Mouse (Mus musculus): ENCODE results near the gene Btf3l4.

The Btf3l4 gene

DNA sequence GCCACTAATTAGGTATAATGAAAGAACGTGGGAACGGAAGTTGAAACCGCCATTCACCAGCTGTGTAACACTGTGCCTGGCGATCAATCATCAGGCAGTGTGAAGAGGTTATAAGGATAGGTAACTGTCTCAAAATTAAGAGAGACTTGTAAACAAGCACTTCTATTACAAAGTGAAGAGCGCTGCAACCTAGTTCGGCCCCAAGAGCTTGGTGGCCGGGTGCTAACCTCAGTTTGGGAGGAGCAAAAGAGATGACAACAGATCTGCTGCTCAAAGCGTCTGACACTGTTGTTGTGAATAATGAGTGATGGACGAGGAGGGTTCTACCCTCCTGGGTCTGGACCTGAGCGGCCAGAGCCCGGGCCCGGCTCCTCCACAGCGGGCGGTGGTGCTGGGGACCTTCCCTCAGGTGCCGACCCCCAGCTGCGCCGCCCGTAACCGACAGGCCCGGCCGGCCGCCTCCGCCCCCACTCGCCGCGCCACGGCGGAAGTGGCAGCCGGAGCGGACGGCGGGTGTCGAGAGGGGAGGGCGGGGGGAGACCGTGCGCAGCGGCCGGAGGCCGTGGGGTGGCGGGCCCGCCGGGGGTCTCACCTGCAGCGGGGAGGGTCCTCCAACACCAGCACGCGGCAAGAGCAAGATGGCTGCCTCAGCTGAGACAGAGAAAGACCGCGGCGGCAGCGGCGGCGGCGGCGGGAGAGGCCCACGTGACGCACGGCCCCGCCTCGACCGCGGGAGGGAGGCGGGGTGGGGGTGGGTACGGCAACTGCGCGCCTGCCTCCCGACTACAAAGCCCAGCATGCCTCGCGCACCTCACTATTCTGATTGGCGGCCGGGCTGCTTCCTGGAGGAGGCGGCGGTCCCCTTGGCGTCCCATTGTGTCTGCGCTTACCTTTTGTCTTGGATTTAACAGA is at the start of gene Btf3l4:
Gene Btf3l4, minus strand, starts transcription at position 699 of the 912 bp plus-strand sequence.
- peak; percentile 82 to 87 for DNase-seq

DNA sequence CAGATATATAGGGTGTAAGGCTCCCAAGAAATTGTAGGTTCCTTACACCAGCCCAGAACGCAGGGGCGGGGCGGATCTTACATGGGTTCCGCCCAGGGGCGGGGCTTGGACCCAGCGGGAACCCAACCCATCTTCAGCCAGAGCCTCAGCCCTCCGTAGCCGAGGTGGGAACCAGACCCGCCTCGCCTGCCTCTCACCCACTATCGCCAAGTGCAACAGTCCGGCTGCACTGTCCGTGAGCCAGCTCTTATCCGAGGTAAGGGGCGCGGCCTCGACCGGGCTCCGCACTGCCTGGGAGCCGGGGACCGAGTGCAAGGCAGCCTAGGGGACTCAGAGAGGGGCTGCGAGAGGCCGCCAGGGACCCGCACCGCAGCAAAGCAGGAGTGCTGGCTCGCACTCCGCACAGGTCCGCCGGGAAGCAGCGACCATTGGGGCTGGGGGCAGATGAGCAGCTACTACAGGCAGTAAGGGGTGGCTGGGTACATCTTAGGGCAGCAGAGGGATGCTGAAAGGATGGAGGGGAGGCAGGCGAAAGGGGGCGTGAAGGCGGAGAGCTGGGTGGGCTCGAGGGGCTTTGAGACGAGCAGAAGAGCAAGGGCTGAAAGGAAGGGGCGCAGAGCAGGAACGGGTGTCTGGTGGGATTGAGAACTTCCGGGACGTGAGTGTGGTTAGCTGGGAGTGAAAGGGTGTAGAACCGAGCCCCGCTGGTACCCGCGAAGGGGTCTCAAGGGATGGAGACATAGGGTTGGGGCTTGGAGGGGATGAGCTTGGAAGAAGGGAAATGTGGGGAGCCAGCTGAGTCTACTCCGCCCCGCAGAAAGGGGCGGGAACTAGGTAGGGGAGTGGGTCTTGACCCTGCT is 45.8 kb upstream of the Btf3l4 start, which contains the start of gene Rab3b:
Gene Rab3b, plus strand, starts transcription at position 101 of the 860 bp plus-strand sequence.
- peak; percentile 8 to 11 for DNase-seq

DNA sequence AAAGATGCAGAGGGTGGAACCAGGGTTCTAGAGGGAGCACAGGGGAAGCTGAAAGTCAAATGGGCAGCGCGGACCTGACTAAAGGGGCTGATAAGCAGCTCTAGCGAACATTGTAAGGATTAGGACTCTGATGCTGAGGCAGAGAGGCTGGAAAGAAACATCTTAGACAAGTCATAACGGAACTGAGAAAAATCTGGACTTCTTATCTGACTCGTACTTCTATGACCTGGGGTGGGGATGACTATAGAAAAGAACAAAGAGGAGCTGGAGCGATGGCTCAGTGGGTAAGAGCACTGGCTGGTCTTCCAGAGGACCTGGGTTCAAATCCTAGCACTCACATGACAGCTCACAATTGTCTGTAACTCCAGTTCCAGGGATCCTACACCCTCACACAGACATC is 44.5 kb upstream of the Btf3l4 start:
- DNase-seq, result no peak

DNA sequence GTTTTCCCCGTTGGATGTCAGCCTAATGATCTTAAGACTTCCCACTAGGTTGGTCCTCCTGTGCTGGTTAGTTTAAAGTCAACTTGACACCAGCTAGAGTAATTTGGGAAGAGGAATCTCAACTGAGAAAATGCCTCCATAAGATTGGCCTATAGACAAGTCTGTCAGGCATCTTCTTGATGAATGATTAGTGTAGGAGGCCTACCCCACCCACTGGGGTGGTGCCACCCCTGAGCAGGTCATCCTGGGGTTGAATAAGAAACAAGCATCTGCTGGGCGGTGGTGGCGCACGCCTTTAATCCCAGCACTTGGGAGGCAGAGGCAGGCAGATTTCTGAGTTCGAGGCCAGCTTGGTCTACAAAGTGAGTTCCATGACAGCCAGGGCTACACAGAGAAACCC is 40.3 kb upstream of the Btf3l4 start:
- no peak for DNase-seq

GRCm38 (mm10) chr4:108869730-108870374 is 36.4 kb upstream of the Btf3l4 start:
- DNase-seq, result peak in 1 of 2 experiments; percentile 27

GRCm38 (mm10) chr4:108866806-108867205 is 33.4 kb upstream of the Btf3l4 start:
- DNase-seq, result no peak

GRCm38 (mm10) chr4:108848505-108848848 is 15.1 kb upstream of the Btf3l4 start, which contains the start of gene A730015C16Rik:
Gene A730015C16Rik (minus strand): TSS chr4:108848619.
- peak in 1 of 2 experiments; percentile 11 for DNase-seq

GRCm38 (mm10) chr4:108847715-108848504 is 14.5 kb upstream of the Btf3l4 start, which contains the start of gene Kti12:
Gene Kti12 (plus strand): TSS chr4:108847785.
- DNase-seq, result peak; percentile 53 to 71

DNA sequence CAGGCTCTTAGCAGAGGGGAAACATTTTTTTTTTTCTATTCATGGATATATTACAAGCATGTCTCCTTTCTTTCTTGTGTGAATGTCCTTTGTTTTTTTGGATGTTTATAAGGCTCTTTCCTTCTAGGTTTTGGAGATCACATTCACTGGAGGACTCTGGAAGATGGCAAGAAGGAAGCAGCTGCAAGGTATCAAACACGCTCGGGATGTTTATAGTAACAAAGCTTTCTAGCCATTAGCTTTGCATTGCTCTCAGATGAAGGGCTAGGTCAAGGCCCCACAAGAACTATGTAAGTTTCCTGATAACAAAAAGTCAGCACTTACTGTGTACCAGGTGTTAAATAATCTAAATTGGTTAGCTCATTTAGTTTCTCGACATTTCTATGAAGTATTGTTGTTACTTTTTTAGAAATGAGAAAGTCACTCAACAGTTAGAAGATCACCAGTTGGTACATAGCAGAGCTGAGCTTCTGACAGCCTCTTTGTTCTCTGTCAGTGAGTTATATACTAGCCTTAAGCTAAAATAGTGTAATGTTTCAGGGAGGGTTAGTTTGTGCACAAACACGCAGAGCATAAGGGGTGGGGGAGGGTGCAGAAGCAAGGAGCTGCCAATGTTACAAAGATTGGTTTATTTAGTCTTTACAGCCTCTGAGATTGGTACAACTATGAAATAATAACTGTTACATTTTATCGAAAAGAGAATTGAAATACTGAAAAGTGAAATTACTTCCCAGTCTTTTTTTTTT is 12.6 kb upstream of the Btf3l4 start:
- no peak for DNase-seq

DNA sequence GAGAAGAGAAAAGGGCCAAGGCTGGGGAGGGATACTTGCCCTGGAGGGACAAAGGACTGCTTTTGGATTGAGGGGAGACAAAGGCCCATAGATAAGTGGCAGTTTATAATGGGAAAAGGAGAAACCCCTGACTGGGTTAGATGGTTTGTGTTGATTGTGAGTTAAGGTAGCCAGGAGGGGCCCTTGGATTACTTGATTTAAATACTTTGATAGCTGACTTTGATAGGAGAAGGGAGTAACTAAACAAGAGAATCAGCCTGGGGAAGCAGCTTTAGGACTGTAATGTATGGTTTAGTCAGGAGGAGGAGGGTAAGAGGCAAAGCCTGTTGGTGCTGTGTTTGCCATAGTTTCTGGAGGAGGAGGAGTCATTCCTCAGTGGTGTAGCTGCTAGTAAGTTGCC is 9.9 kb upstream of the Btf3l4 start:
- DNase-seq, result no peak

DNA sequence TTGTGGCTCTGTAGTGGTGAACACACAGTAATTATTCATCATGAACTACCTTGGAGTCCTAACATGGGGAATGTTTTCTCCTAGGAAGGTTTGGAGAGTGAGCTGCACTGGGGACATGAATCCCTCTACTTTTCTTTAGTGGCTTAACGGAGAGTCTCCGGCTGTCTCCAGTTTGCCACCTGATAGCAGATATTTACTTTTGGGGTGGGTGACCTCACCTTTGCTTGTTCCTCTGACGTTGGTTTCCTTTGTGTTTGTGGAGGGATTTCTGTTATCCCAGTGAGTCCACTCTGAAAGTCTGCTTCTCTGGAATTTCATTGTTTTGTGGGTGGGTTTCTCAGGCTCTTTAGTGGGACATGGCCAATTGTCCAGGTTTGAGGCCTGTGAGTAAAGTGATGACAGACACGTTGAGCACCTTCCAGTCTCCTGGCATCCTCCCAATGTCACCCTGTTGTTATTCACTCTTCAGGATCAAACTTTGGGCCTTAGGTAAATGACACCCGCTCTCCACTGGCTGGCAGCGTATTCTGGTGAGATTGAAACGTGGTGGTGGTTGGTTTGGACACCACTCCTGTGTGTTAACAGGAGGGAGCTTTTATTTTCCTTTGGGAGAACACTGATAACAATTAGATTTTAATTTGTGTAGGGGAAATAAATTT is 8.6 kb upstream of the Btf3l4 start:
- no peak for DNase-seq

DNA sequence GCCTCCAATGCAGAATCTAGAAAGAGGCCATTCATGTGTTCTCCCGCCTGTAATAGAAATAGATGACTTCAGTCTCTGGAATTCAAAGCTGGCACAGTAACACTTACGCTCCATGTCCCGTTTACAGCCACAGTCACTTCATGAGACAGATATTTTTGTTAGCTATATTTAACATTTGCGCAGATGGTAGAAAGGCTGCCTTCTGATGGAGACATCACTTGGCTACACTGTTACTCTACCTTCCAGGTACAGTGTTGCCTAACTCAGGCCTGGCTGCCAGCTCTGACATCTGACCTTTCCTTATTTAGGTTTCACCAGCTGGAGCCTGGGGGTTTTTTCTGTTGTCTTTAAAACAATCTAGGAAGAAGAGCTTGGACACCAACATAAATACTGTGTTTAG is 4.6 kb upstream of the Btf3l4 start:
- DNase-seq, result no peak

GRCm38 (mm10) chr4:108835496-108835895 is 2.1 kb upstream of the Btf3l4 start:
- DNase-seq, result no peak

DNA sequence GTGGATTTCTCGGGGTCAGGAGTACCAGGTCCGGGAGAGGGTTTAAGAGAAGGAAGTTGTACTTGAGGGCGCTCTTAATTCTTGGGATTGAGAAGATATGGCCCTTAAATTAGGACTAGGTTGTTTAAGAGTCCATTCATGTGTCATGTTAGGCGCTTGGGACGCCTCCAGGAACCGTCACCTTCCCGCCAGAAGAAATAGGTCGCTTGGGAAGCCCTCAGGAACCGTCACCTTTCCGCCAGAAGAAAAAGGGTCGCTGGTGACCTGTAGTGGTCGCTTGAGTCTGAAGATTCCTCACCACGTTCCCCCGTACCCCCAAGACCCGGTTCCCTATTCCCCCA is 1.5 kb upstream of the Btf3l4 start:
- DNase-seq, result peak; percentile 4 to 19

DNA sequence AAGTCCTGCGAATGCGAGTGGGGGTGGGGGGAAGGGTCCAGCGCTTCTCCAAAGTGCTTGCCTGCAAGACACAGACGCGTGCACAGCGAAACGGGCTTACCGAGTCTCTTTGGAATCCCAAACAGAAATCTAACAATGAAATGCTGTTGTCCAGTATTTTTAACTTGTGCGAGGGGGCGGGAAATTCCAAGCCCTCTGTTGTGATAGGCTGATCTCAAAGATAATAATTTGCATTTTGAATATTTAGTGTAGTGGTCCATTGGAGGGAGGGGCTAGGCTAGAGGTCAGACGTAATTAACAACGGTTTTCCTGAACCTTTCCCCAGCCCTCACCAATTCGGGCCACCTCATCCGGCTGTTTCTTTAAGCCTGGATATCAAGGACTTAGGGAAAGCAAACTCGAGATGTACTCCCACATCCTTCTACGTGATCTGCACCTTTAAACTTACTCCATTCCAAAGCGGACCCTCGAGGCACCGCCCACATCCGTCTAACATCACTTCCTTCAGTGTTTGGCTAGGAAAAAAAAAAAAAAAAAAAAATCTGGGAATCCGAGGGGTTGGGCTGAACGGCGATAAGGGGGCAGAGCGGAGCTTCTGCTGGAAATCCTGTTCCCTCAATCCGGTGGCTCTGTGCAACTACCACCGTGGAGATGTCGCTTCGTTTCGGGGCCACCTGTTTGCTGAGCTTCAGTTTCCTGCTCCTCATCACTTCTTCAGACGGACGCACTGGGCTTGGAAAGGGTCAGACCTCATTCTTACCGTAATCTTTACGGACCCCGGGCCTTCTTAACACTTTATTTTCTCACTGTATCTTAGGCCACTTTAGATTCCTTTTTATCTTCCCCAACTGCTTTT is 929 bp upstream of the Btf3l4 start, which contains the start of gene Txndc12:
Gene Txndc12, plus strand, starts transcription at position 487 of the 856 bp plus-strand sequence.
- peak; percentile 64 to 77 for DNase-seq

DNA sequence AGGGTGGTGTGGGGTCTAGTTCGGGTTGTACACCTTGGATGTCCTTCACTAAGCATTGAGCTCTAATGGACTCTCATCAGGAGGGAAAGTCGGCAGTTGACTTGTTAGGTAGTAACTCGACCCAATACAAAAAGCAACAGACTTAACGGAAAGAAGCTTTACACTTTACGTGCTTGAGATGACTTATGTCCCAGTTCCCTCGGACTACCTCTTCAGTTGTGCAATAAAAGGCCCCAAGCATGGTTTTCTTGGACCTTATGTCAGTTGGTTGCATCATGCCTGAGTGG is 357 bp upstream of the Btf3l4 start:
- no peak for DNase-seq

DNA sequence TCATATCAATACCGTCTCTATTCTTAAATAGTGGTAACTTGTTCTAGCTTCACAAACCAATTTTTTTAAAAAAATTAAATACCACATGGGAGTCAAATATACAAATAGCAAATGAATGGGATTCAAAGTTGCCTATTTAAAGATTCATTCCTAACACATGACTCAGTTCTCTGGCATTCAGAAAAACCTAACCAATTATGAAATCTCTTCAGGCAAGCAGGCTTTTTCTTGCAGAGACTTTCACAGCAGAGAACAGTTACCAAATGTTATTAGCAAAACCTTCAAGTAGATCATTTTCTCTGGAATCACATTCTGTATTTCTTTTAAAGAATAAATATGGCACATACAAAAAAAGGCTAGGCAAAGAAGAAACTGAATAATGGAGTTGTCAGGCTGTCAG is 2.7 kb downstream of the Btf3l4 start:
- DNase-seq, result no peak

DNA sequence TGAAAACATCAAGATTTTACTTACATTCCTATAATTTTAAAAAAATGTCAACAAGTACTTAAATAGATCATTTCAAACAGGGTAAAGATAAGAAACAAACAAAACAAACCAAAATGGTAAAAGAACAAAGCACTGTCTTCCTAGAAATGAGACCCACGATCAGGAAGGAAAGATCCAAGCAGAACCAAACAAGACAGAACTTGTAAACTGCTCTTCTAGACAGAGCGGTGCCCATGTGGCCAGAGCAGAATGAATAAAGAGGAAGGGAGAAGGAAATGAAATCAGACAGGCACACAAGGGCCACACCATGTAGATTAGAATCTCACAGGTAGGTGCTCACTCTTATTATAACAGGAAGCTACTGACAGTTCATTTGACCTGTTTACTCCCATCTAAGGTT is 6.8 kb downstream of the Btf3l4 start:
- DNase-seq, result no peak

DNA sequence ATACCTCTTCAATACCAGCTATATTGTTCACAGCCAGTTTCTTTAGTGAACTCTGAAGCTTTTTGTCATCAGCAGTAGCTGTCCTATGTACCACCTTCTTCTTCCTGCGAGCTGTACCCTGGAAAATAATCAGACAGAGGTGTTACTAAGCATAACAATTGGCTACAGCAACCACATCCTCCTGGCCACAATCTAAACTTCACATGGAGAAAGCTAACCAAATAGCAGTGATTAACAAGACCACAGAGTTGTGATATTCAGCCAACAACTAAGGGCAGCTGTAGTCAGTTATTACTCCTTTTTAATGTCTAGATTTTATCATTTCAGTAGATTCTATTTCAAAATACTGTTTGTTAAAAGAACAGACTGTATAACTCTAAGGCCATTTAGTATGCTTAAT is 7.3 kb downstream of the Btf3l4 start:
- no peak for DNase-seq

- DNase-seq, result no peak
Measured at GRCm38 (mm10) chr4:108825677-108826076, 7.7 kb downstream of the Btf3l4 start.

Measured in thymus, adult 18-20 months (tissue).